Mouse (Mus musculus) frontal cortex, postnatal 36 days (tissue): ENCODE measurements around the gene Olfr839-ps1.

Source experiments
- DNase-seq, 2 experiments: peaks; one replicate each; pipeline ENCODE4 v3.0.0; 2022; ENCODE audit warnings: low spot score in 2 of 2

The Olfr839-ps1 gene

GRCm38 (mm10) chr9:19177212-19177611, at the start of gene Olfr839-ps1:
Olfr839-ps1 (minus strand) TSS chr9:19177312.
- DNase-seq: no peak

DNA sequence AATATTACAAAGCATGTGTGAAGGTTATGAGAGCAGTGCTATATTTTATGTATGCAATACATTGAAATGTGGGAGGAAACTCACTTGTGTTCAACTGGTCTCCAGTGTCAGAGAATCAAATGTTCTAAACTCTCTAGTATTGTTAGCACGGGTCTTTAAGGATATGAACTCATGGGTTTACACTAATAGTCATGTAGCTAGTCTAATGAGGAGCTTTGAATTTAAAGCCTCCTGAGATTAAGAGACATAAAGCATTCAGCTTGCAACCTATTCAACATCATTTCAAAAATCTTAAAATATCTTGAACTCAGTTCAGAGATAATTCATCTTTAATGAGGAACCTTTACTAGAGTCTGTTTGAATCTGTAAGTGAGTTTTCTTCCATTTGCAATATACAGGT, 41.1 kb downstream of the Olfr839-ps1 start, which contains the start of gene Olfr837:
Gene Olfr837 (plus strand): TSS at position 301 of the 400 bp plus-strand sequence.
- DNase-seq: no peak

DNA sequence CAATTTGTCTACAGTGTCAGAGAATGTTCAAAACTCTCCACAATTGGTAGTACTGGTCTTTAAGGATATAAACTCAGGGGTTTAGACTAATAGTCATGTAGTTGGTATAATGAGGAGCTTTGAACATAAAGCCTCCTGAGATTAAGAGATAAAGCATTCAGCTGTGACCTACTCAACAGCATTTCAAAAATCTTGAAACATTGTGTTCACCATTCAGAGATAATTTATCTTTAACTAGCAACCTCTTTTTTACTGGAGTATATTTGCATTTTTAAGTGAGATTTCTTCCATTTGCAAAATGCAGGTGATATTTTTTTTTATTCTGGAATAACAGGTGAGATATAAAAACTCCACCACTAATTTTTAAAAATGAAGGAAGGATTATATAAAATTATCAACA, 57.0 kb downstream of the Olfr839-ps1 start, which contains the start of gene Olfr836:
Gene Olfr836 (plus strand): TSS at position 301 of the 400 bp plus-strand sequence.
- DNase-seq: no peak
